Mouse (Mus musculus) intestine, embryonic 14.5 days (tissue): Measurements from ENCODE around the gene Zfp831. TPM values are rescaled to one million over a fixed set of nuclear protein-coding genes. Genes with fewer than 3 reads are reported as not detected.

ENCODE experiments used
- ATAC-seq: fragments of 200-750 bp; cut with Nextera tagmentation; replicated peaks from 2 replicates; pipeline ENCODE4 v1.8.0; 2017; ENCODE audit warnings: low read depth, moderate number of reproducible peaks, moderate TSS enrichment, moderate library complexity; ENCODE audit not compliant: low FRiP score, low TSS enrichment
- DNase-seq: peaks from one replicate; pipeline ENCODE4 v3.0.0-alpha.2; 2018; ENCODE audit warnings: low spot score
- H3K27ac ChIP-seq: fragments of 300-500 bp; sonication (generic); 2 replicates; pipeline ENCODE4 v1.5.1; 2014; ENCODE audit warnings: low read depth, mild to moderate bottlenecking, control low read depth
- H3K27me3 ChIP-seq: fragments of 300-500 bp; sonication (generic); replicated peaks from 2 replicates; pipeline ENCODE4 v1.6.1; 2014; ENCODE audit warnings: low read length, control low read depth; ENCODE audit not compliant: control insufficient read depth, insufficient read depth
- H3K36me3 ChIP-seq: fragments of 300-500 bp; sonication (generic); 2 replicates; pipeline ENCODE4 v1.6.1; 2014; ENCODE audit warnings: low read length, control low read depth; ENCODE audit not compliant: control insufficient read depth, insufficient read depth
- H3K4me1 ChIP-seq: fragments of 300-500 bp; sonication (generic); replicated peaks from 2 replicates; pipeline ENCODE4 v1.6.1; 2014; ENCODE audit warnings: low read length, control low read depth, mixed read lengths; ENCODE audit not compliant: control insufficient read depth, insufficient read depth
- H3K4me2 ChIP-seq: fragments of 300-500 bp; sonication (generic); 2 replicates; pipeline ENCODE4 v1.6.1; 2014; ENCODE audit warnings: low read length
- H3K4me3 ChIP-seq: fragments of 300-500 bp; sonication (generic); 2 replicates; pipeline ENCODE4 v1.5.1; 2014; ENCODE audit warnings: low read depth, low read length, control low read depth, mixed read lengths
- H3K9ac ChIP-seq: fragments of 300-500 bp; sonication (generic); 2 replicates; pipeline ENCODE4 v1.6.1; 2014; ENCODE audit warnings: mild to moderate bottlenecking, low read length
- H3K9me3 ChIP-seq: fragments of 300-500 bp; sonication (generic); 2 replicates; pipeline ENCODE4 v1.6.1; 2016; ENCODE audit warnings: low read length, control low read depth; ENCODE audit not compliant: control insufficient read depth
- WGBS: fragments of 180-500 bp; shearing (Covaris S2); extraction: QIAGEN DNeasy Blood & Tissue Kit; methylation state at CpG from one replicate; pipeline ENCODE4 v1.1.7; 2014; 5-methylcytosine and 5-hydroxymethylcytosine counted together
- polyA plus RNA-seq: library from polyadenylated mRNA; unstranded; fragments of >200 nt; fragmentation: Nextera tagmentation; extraction: Ambion mirVana; gene quantifications from 2 replicates; pipeline ENCODE4 v1.2.1, GENCODE M21; 2014

Zfp831 gene
- polyA plus RNA-seq, 1 experiment from 2014 or later = not detected

GRCm38 (mm10) chr2:174603321-174603720, 40.0 kb upstream of the Zfp831 start:
- no peaks in the 10 kb centered on the region for H3K36me3 ChIP-seq
- H3K27me3 ChIP-seq = no peaks in the 10 kb centered on the region
- no peaks in the 10 kb centered on the region for H3K9me3 ChIP-seq
- H3K4me3 ChIP-seq = no peak overlapping the region
- ATAC-seq (no peak), DNase-seq (no peak)
- no peak overlapping the region for H3K9ac ChIP-seq
- no peak overlapping the region for H3K4me2 ChIP-seq
- no peak overlapping the region for H3K27ac ChIP-seq
- no peaks in the 10 kb centered on the region for H3K4me1 ChIP-seq
- 90% methylated on average over 7 of the region's 7 CpGs for WGBS

- no peaks in the 10 kb centered on the region for H3K4me1 ChIP-seq
- ATAC-seq (no peak), DNase-seq (no peak)
- WGBS = 89% methylated on average over 1 of the region's 1 CpGs
- no peaks in the 10 kb centered on the region for H3K36me3 ChIP-seq
- H3K27ac ChIP-seq = no peak overlapping the region
- H3K27me3 ChIP-seq = no peaks in the 10 kb centered on the region
- H3K4me3 ChIP-seq = no peak overlapping the region
- H3K9ac ChIP-seq = no peak overlapping the region
- H3K9me3 ChIP-seq = no peaks in the 10 kb centered on the region
- H3K4me2 ChIP-seq = no peak overlapping the region
Observed at GRCm38 (mm10) chr2:174605020-174605419, 38.3 kb upstream of the Zfp831 start.

GRCm38 (mm10) chr2:174605442-174606087, 37.8 kb upstream of the Zfp831 start:
- no peaks in the 10 kb centered on the region for H3K9me3 ChIP-seq
- H3K4me2 ChIP-seq = no peak overlapping the region
- WGBS = 88% methylated on average over 4 of the region's 4 CpGs
- H3K9ac ChIP-seq = no peak overlapping the region
- H3K4me1 ChIP-seq = no peaks in the 10 kb centered on the region
- ATAC-seq (no peak), DNase-seq (no peak)
- H3K4me3 ChIP-seq = no peak overlapping the region
- H3K27ac ChIP-seq = no peak overlapping the region
- H3K27me3 ChIP-seq = no peaks in the 10 kb centered on the region
- no peaks in the 10 kb centered on the region for H3K36me3 ChIP-seq

GRCm38 (mm10) chr2:174606376-174606775, 37.0 kb upstream of the Zfp831 start:
- DNase-seq (no peak), ATAC-seq (no peak)
- H3K36me3 ChIP-seq = no peaks in the 10 kb centered on the region
- H3K27ac ChIP-seq = no peak overlapping the region
- no peak overlapping the region for H3K4me3 ChIP-seq
- no peaks in the 10 kb centered on the region for H3K4me1 ChIP-seq
- WGBS = 83% methylated on average over 5 of the region's 5 CpGs
- H3K9me3 ChIP-seq = no peaks in the 10 kb centered on the region
- no peak overlapping the region for H3K4me2 ChIP-seq
- H3K27me3 ChIP-seq = no peaks in the 10 kb centered on the region
- no peak overlapping the region for H3K9ac ChIP-seq

- no peak for ATAC-seq
Observed at GRCm38 (mm10) chr2:174609892-174610291, 33.4 kb upstream of the Zfp831 start.

GRCm38 (mm10) chr2:174612386-174613063, 30.8 kb upstream of the Zfp831 start:
- no peak overlapping the region for H3K27ac ChIP-seq
- H3K27me3 ChIP-seq = no peaks in the 10 kb centered on the region
- no peak overlapping the region for H3K4me2 ChIP-seq
- ATAC-seq (no peak), DNase-seq (no peak)
- H3K9me3 ChIP-seq = no peaks in the 10 kb centered on the region
- 73% methylated on average over 2 of the region's 2 CpGs for WGBS
- no peak overlapping the region for H3K4me3 ChIP-seq
- no peaks in the 10 kb centered on the region for H3K4me1 ChIP-seq
- no peaks in the 10 kb centered on the region for H3K36me3 ChIP-seq
- H3K9ac ChIP-seq = no peak overlapping the region

More at GRCm38 (mm10) chr2:174609892-174610291, 33.4 kb upstream of the Zfp831 start:
- H3K27ac ChIP-seq = no peak overlapping the region
- no peaks in the 10 kb centered on the region for H3K27me3 ChIP-seq
- no peaks in the 10 kb centered on the region for H3K4me1 ChIP-seq
- no peak overlapping the region for H3K4me3 ChIP-seq
- H3K4me2 ChIP-seq = no peak overlapping the region
- H3K9me3 ChIP-seq = no peaks in the 10 kb centered on the region
- WGBS = 87% methylated on average over 5 of the region's 5 CpGs
- DNase-seq = no peak
- no peak overlapping the region for H3K9ac ChIP-seq
- H3K36me3 ChIP-seq = no peaks in the 10 kb centered on the region

GRCm38 (mm10) chr2:174613221-174613620, 30.1 kb upstream of the Zfp831 start:
- no peak overlapping the region for H3K9ac ChIP-seq
- H3K9me3 ChIP-seq = no peaks in the 10 kb centered on the region
- H3K4me1 ChIP-seq = no peaks in the 10 kb centered on the region
- 77% methylated on average over 8 of the region's 8 CpGs for WGBS
- H3K27ac ChIP-seq = no peak overlapping the region
- ATAC-seq = no peak
- H3K36me3 ChIP-seq = no peaks in the 10 kb centered on the region
- no peak for DNase-seq
- no peak overlapping the region for H3K4me3 ChIP-seq
- no peak overlapping the region for H3K4me2 ChIP-seq
- no peaks in the 10 kb centered on the region for H3K27me3 ChIP-seq

GRCm38 (mm10) chr2:174613921-174614441, 29.4 kb upstream of the Zfp831 start:
- H3K27ac ChIP-seq = no peak overlapping the region
- no peaks in the 10 kb centered on the region for H3K27me3 ChIP-seq
- no peak for ATAC-seq
- no peak overlapping the region for H3K4me3 ChIP-seq
- DNase-seq = no peak
- H3K4me2 ChIP-seq = no peak overlapping the region
- no peak overlapping the region for H3K9ac ChIP-seq
- no peaks in the 10 kb centered on the region for H3K9me3 ChIP-seq
- H3K4me1 ChIP-seq = no peaks in the 10 kb centered on the region
- WGBS = 73% methylated on average over 11 of the region's 11 CpGs
- no peaks in the 10 kb centered on the region for H3K36me3 ChIP-seq

GRCm38 (mm10) chr2:174621881-174622280, 21.5 kb upstream of the Zfp831 start:
- Histone ChIP-seq H3K4me3 (no peak overlapping the region), H3K9ac (no peak overlapping the region), H3K9me3 (no peaks in the 10 kb centered on the region), H3K36me3 (no peaks in the 10 kb centered on the region), H3K4me2 (no peak overlapping the region), H3K27ac (no peak overlapping the region), H3K4me1 (no peaks in the 10 kb centered on the region), H3K27me3 (no peaks in the 10 kb centered on the region)
- DNase-seq (no peak), ATAC-seq (no peak)
- 94% methylated on average over 7 of the region's 7 CpGs for WGBS
